Mouse (Mus musculus): Measurements from ENCODE around the gene Ppm1b.

Gene Ppm1b

GRCm38 (mm10) chr17:84957487-84958259 lies 1.1 kb downstream of the Ppm1b start:
- in situ Hi-C loops (cut with MboI; ENCODE audit: unreplicated experiment in 2 of 2): loop anchor here (5.0 to 10.0 kb wide), 2 partner anchors 135 to 163 kb away; partner anchors contain the start of genes Camkmt (in 2 of the 2), Prepl (in 2 of the 2) and Lrpprc (in 1 of the 2)

- in situ Hi-C loops (cut with MboI; ENCODE audit: unreplicated experiment in 2 of 2): loop anchor here (5.0 to 10.0 kb wide), 2 partner anchors 134 to 164 kb away; partner anchors contain the start of genes Camkmt (in 2 of the 2), Prepl (in 2 of the 2) and Lrpprc (in 1 of the 2)
These were observed 1.9 kb downstream of the Ppm1b start for GRCm38 (mm10) chr17:84958411-84958911.

GRCm38 (mm10) chr17:84958986-84959664 lies 2.6 kb downstream of the Ppm1b start:
- in situ Hi-C loops (cut with MboI; ENCODE audit: unreplicated experiment in 2 of 2): loop anchor here (5.0 to 10.0 kb wide), 2 partner anchors 133 to 164 kb away; partner anchors contain the start of genes Camkmt (in 2 of the 2), Prepl (in 2 of the 2) and Lrpprc (in 1 of the 2)

- in situ Hi-C loops (cut with MboI; ENCODE audit: unreplicated experiment in 2 of 2): loop anchor here (5.0 to 10.0 kb wide), 2 partner anchors 133 to 165 kb away; partner anchors contain the start of genes Camkmt (in 2 of the 2), Prepl (in 2 of the 2) and Lrpprc (in 1 of the 2)
These were observed 3.1 kb downstream of the Ppm1b start for GRCm38 (mm10) chr17:84959665-84960020.

GRCm38 (mm10) chr17:84960136-84960535 lies 3.6 kb downstream of the Ppm1b start:
- in situ Hi-C loops (cut with MboI; ENCODE audit: unreplicated experiment in 2 of 2): no loop called here

- in situ Hi-C loops (cut with MboI; ENCODE audit: unreplicated experiment in 2 of 2): no loop called here
These were observed 5.5 kb downstream of the Ppm1b start for GRCm38 (mm10) chr17:84962046-84962445.

GRCm38 (mm10) chr17:84963651-84964050 lies 7.1 kb downstream of the Ppm1b start:
- in situ Hi-C loops (cut with MboI; ENCODE audit: unreplicated experiment in 2 of 2): no loop called here

- in situ Hi-C loops (cut with MboI; ENCODE audit: unreplicated experiment in 2 of 2): no loop called here
These were observed 9.7 kb downstream of the Ppm1b start for GRCm38 (mm10) chr17:84966231-84966630.

GRCm38 (mm10) chr17:84967045-84967444 lies 10.5 kb downstream of the Ppm1b start:
- in situ Hi-C loops (cut with MboI; ENCODE audit: unreplicated experiment in 2 of 2): no loop called here

- in situ Hi-C loops (cut with MboI; ENCODE audit: unreplicated experiment in 2 of 2): no loop called here
These were observed 13.4 kb downstream of the Ppm1b start for GRCm38 (mm10) chr17:84969916-84970315.

- in situ Hi-C loops (cut with MboI; ENCODE audit: unreplicated experiment in 2 of 2): no loop called here
These were observed 25.2 kb downstream of the Ppm1b start for GRCm38 (mm10) chr17:84981721-84982120.

GRCm38 (mm10) chr17:84982735-84983134 lies 26.2 kb downstream of the Ppm1b start:
- in situ Hi-C loops (cut with MboI; ENCODE audit: unreplicated experiment in 2 of 2): no loop called here

GRCm38 (mm10) chr17:84986368-84986767 lies 29.8 kb downstream of the Ppm1b start:
- in situ Hi-C loops (cut with MboI; ENCODE audit: unreplicated experiment in 2 of 2): no loop called here

GRCm38 (mm10) chr17:84987834-84988410 lies 31.4 kb downstream of the Ppm1b start:
- in situ Hi-C loops (cut with MboI; ENCODE audit: unreplicated experiment in 2 of 2): no loop called here

- in situ Hi-C loops (cut with MboI; ENCODE audit: unreplicated experiment in 2 of 2): no loop called here
These were observed 32.0 kb downstream of the Ppm1b start for GRCm38 (mm10) chr17:84988514-84988913.

GRCm38 (mm10) chr17:84995844-84996243 lies 39.3 kb downstream of the Ppm1b start:
- in situ Hi-C loops (cut with MboI; ENCODE audit: unreplicated experiment in 2 of 2): no loop called here

GRCm38 (mm10) chr17:84997639-84998038 lies 41.1 kb downstream of the Ppm1b start:
- in situ Hi-C loops (cut with MboI; ENCODE audit: unreplicated experiment in 2 of 2): no loop called here

GRCm38 (mm10) chr17:84999636-85000035 lies 43.1 kb downstream of the Ppm1b start:
- in situ Hi-C loops (cut with MboI; ENCODE audit: unreplicated experiment in 2 of 2): no loop called here

- in situ Hi-C loops (cut with MboI; ENCODE audit: unreplicated experiment in 2 of 2): no loop called here
These were observed 56.9 kb downstream of the Ppm1b start for GRCm38 (mm10) chr17:85013485-85013884.

- in situ Hi-C loops (cut with MboI; ENCODE audit: unreplicated experiment in 2 of 2): no loop called here
These were observed 58.1 kb downstream of the Ppm1b start for GRCm38 (mm10) chr17:85014632-85015031.

GRCm38 (mm10) chr17:85018344-85018743 lies 61.8 kb downstream of the Ppm1b start:
- in situ Hi-C loops (cut with MboI; ENCODE audit: unreplicated experiment in 2 of 2): no loop called here

Measured in v-Abl transformed pro-B cells (cell line).